Mouse (Mus musculus) mammary gland, adult 2 months (tissue): ENCODE measurements around the gene Gm11020. TPM values are rescaled to one million over a fixed set of nuclear protein-coding genes. Genes with fewer than 3 reads are reported as not detected.

Experiments used
- polyA plus RNA-seq: library from polyadenylated mRNA; depleted of rRNA; stranded (reverse); fragments of >200 nt; gene quantifications from 2 replicates; pipeline ENCODE4 v1.2.3, GENCODE M21; 2012; ENCODE audit warnings: low replicate concordance; rRNA removed

Gm11020 gene
- not detected in 2 replicates for polyA plus RNA-seq

GRCm38 (mm10) chr8:104321267-104321666, at the start of gene Gm11020:
TSS of gene Gm11020 (plus strand) at chr8:104321567.

GRCm38 (mm10) chr8:104293081-104293480, 28.3 kb upstream of the Gm11020 start, which contains the start of gene Cmtm2a:
TSS of gene Cmtm2a (minus strand) at chr8:104293181.

GRCm38 (mm10) chr8:104309441-104310155, 11.8 kb upstream of the Gm11020 start, which contains the start of the genes Gm45711 and Cmtm1:
TSS of gene Gm45711 (minus strand) at chr8:104310081.
TSS of gene Cmtm1 (minus strand) at chr8:104310145.

GRCm38 (mm10) chr8:104321930-104322329, 563 bp downstream of the Gm11020 start, which contains the start of gene Cmtm2b:
TSS of gene Cmtm2b (plus strand) at chr8:104322230.

GRCm38 (mm10) chr8:104339229-104339982, 18.0 kb downstream of the Gm11020 start, which contains the start of gene Cmtm3:
TSS of gene Cmtm3 (plus strand) at chr8:104339410.

Other genes starting within 250 kb of the Gm11020 start
- gene Cdh5, start 219.9 kb upstream of the Gm11020 start, polyA plus RNA-seq, result 99.8 and 107 TPM in 2 replicates
- gene Bean1, start 151.1 kb upstream of the Gm11020 start, polyA plus RNA-seq, result 1.7 and 1.8 TPM in 2 replicates
- 32.8 and 33.2 TPM in 2 replicates for gene Tk2, start 73.0 kb upstream of the Gm11020 start, polyA plus RNA-seq
- 6.5 and 12.9 TPM in 2 replicates for gene Cklf, start 70.7 kb upstream of the Gm11020 start, polyA plus RNA-seq
- gene Cmtm2a, start 28.4 kb upstream of the Gm11020 start, polyA plus RNA-seq, result not detected in 2 replicates
- gene Gm45711, start 11.5 kb upstream of the Gm11020 start, polyA plus RNA-seq, result not detected in 2 replicates
- not detected in 2 replicates for gene Cmtm1, start 11.4 kb upstream of the Gm11020 start, polyA plus RNA-seq
- gene Cmtm2b, start 663 bp downstream of the Gm11020 start, polyA plus RNA-seq, result 0.23 TPM in 1 of 2 replicates, not detected in the other
- gene Cmtm3, start 17.8 kb downstream of the Gm11020 start, polyA plus RNA-seq, result 187 and 269 TPM in 2 replicates
- 8.6 and 12.2 TPM in 2 replicates for gene Cmtm4, start 74.2 kb downstream of the Gm11020 start, polyA plus RNA-seq
- gene Dync1li2, start 121.5 kb downstream of the Gm11020 start, polyA plus RNA-seq, result 8.6 and 20.6 TPM in 2 replicates
- 0.09 and 0.16 TPM in 2 replicates for gene Terb1, start 188.3 kb downstream of the Gm11020 start, polyA plus RNA-seq
- 5.0 and 16.3 TPM in 2 replicates for gene Nae1, start 213.1 kb downstream of the Gm11020 start, polyA plus RNA-seq
- gene Car7, start 213.1 kb downstream of the Gm11020 start, polyA plus RNA-seq, result 5.7 and 6.5 TPM in 2 replicates